Mouse (Mus musculus): ENCODE measurements around the gene Sdf4. TPM values are rescaled to one million over a fixed set of nuclear protein-coding genes. Genes with fewer than 3 reads are reported as not detected.

Gene Sdf4
- polyA plus RNA-seq, 1 experiment, result 142 TPM

DNA sequence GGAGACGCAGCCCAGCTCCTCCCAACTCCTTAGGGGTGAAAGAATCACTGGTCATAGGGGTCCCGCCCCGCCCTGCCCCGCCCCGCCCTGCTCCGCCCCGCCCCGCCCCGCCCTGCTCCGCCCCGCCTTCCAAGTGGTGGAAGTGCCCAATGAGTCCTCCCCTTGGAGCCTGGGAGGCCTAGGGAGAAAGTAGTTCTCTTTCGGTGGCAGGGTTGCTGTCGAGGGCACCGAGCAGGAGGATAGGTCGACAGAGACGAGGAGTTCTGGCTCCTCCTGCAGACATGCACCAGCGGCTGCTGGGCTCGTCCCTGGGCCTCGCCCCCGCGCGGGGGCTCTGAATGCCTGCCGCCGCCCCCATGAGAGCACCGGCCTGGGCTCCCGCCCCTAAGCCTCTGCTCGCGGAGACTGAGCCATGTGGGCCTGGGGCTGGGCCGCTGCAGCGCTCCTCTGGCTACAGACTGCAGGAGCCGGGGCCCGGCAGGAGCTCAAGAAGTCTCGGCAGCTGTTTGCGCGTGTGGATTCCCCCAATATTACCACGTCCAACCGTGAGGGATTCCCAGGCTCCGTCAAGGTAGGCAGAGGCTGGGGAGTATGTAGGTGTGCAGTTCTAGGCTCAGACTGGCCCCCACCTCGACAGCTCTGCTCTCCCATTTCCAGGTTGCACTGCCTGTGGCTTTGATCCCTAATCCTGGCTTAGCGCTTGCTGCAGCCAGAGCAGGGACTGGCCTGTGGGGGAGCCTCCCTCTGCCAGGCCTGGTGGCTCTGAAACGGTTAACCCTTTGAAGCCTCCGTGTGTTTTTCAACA, 30.3 kb upstream of the Sdf4 start, which contains the start of gene C1qtnf12:
TSS of gene C1qtnf12 (plus strand) at position 152 of the 805 bp plus-strand sequence.
- peaks cover 7% of the 10 kb centered on the region; the same call in 1 of the 2 replicates for H3K4me1 ChIP-seq (ENCODE audit: control insufficient read depth, insufficient read depth, low read length)
- H3K4me3 ChIP-seq (replicated peaks; ENCODE audit: insufficient read depth, low read depth, low read length), result peak within 1 kb of the TSS; percentile 89
- DNase-seq, result peak; percentile 39 to 52
- H3K27me3 ChIP-seq (ENCODE audit: control insufficient read depth, insufficient read depth, low read length), result no peaks in the 10 kb centered on the region
- peak; percentile 26; the same call in 1 of the 2 replicates for TF ChIP-seq POLR2A (IDR thresholded peaks at IDR 0.05; ENCODE audit: borderline replicate concordance, insufficient read depth, low read length)
- no peak for TF ChIP-seq CTCF (IDR thresholded peaks at IDR 0.05; ENCODE audit: borderline replicate concordance, insufficient read depth, low read depth, low read length)
- under 1% methylated on average over 42 of the region's 42 CpGs for WGBS
- H3K27ac ChIP-seq (ENCODE audit: insufficient read depth, low read length), result peak within 1 kb of the TSS; percentile 49; the same call in 1 of the 2 replicates

DNA sequence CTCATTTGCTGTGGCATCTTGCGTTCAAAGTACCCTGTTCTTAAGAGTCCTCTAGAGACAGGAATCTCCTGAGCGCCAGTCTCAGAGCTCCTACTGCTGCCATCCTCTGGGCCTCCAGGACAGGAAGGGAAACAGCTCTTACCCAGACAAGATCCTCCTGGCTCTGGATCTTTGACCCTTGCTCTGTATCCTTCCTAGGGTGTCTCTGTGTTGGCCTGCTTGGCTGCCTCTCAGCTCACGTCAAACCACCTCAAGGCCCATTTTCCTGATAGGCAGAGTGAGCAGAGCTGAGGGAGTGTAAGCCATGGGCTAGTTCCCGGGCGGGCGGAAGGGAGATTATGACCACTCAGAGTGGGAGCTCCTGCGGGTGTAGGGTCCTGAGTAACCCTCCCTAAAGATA, 29.6 kb upstream of the Sdf4 start:
- H3K27ac ChIP-seq (ENCODE audit: insufficient read depth, low read length), result no peak overlapping the region
- TF ChIP-seq CTCF (IDR thresholded peaks at IDR 0.05; ENCODE audit: borderline replicate concordance, insufficient read depth, low read depth, low read length), result no peak
- TF ChIP-seq POLR2A (IDR thresholded peaks at IDR 0.05; ENCODE audit: borderline replicate concordance, insufficient read depth, low read length), result no peak
- peaks cover 7% of the 10 kb centered on the region; the same call in 1 of the 2 replicates for H3K4me1 ChIP-seq (ENCODE audit: control insufficient read depth, insufficient read depth, low read length)
- H3K4me3 ChIP-seq (replicated peaks; ENCODE audit: insufficient read depth, low read depth, low read length), result peak overlapping the region; percentile 89
- no peaks in the 10 kb centered on the region for H3K27me3 ChIP-seq (ENCODE audit: control insufficient read depth, insufficient read depth, low read length)
- no peak for DNase-seq
- 56% methylated on average over 7 of the region's 7 CpGs for WGBS

DNA sequence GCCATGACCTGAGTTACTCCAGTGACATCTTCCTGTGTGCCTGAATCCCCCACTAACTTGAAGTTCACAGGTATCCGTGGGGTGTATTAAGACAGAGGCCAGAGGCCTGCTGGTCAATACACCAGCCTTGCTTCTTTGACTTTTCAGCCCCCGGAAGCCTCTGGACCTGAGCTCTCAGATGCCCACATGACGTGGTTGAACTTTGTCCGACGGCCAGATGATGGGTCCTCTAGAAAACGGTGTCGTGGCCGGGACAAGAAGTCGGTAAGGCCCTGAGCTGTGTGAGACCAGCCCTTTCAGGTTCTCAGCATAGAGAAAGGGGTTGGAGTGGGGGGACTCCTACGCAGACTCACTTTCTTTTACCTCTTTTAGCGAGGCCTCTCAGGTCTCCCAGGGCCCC, 28.3 kb upstream of the Sdf4 start:
- Histone ChIP-seq H3K4me1 (ENCODE audit: control insufficient read depth, insufficient read depth, low read length) (peaks cover 4% of the 10 kb centered on the region; the same call in 1 of the 2 replicates), H3K4me3 (replicated peaks; ENCODE audit: insufficient read depth, low read depth, low read length) (no peak overlapping the region), H3K27me3 (ENCODE audit: control insufficient read depth, insufficient read depth, low read length) (no peaks in the 10 kb centered on the region), H3K27ac (ENCODE audit: insufficient read depth, low read length) (no peak overlapping the region)
- no peak for DNase-seq
- 89% methylated on average over 11 of the region's 11 CpGs for WGBS
- TF ChIP-seq CTCF (IDR thresholded peaks at IDR 0.05; ENCODE audit: borderline replicate concordance, insufficient read depth, low read depth, low read length), result no peak
- no peak for TF ChIP-seq POLR2A (IDR thresholded peaks at IDR 0.05; ENCODE audit: borderline replicate concordance, insufficient read depth, low read length)

DNA sequence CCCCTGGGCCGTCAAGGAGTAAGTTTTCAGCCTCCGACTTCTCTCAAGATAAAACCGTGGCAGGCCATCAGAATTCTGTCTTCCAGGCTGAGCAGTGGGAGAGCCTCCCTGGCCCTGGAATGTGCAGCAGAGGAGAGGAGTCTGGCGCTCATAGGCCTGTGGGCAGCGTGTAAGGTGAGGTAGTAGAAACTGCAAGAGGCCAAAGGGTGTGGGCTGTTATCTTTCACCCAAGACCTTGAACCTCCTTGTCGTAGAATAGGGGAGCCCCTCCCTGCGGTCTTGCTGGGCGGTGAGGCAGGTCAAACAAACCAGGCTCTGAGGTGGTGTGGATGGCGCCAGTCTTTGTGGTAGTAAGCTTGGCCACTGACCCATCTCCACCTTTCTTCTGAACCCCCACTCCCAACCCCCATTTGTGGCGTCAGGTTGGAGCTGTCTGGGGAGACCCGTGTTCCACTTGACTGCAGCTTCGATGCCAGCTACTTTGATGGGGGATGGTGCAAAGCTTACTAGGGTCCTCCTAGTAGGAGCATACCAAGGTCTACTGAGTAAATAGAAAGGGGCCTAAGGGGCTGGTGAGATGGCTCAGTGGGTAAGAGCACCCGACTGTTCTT, 23.5 kb upstream of the Sdf4 start:
- no peak for TF ChIP-seq CTCF (IDR thresholded peaks at IDR 0.05; ENCODE audit: borderline replicate concordance, insufficient read depth, low read depth, low read length)
- no peak for TF ChIP-seq POLR2A (IDR thresholded peaks at IDR 0.05; ENCODE audit: borderline replicate concordance, insufficient read depth, low read length)
- Histone ChIP-seq H3K27ac (ENCODE audit: insufficient read depth, low read length) (no peak overlapping the region), H3K4me1 (ENCODE audit: control insufficient read depth, insufficient read depth, low read length) (no peaks in the 10 kb centered on the region), H3K4me3 (replicated peaks; ENCODE audit: insufficient read depth, low read depth, low read length) (no peak overlapping the region), H3K27me3 (ENCODE audit: control insufficient read depth, insufficient read depth, low read length) (no peaks in the 10 kb centered on the region)
- DNase-seq, result no peak
- 85% methylated on average over 13 of the region's 13 CpGs for WGBS

DNA sequence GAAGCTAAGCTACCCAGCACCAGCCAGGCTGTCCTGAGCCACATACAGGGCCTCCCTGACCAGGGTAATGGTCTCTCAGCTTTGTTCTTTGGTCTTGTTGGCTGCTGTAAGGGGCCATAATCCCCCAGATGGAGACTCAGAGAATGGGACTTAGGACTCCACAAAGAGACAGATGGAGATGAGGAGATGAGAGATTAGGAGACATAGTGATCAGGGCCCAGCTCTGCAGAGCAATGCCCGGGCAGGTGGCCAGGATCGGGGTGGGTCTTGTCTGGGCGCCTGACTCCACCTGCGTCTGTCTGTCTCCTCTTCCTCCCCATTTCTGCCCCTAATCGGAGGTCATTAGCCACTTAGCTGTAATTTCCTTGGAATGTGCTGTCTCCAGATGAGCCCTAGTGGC, 22.4 kb upstream of the Sdf4 start:
- H3K4me3 ChIP-seq (replicated peaks; ENCODE audit: insufficient read depth, low read depth, low read length), result no peak overlapping the region
- TF ChIP-seq POLR2A (IDR thresholded peaks at IDR 0.05; ENCODE audit: borderline replicate concordance, insufficient read depth, low read length) (no peak), CTCF (IDR thresholded peaks at IDR 0.05; ENCODE audit: borderline replicate concordance, insufficient read depth, low read depth, low read length) (no peak)
- 50% methylated on average over 5 of the region's 5 CpGs for WGBS
- no peak overlapping the region for H3K27ac ChIP-seq (ENCODE audit: insufficient read depth, low read length)
- no peaks in the 10 kb centered on the region for H3K27me3 ChIP-seq (ENCODE audit: control insufficient read depth, insufficient read depth, low read length)
- H3K4me1 ChIP-seq (ENCODE audit: control insufficient read depth, insufficient read depth, low read length), result no peaks in the 10 kb centered on the region
- no peak for DNase-seq

DNA sequence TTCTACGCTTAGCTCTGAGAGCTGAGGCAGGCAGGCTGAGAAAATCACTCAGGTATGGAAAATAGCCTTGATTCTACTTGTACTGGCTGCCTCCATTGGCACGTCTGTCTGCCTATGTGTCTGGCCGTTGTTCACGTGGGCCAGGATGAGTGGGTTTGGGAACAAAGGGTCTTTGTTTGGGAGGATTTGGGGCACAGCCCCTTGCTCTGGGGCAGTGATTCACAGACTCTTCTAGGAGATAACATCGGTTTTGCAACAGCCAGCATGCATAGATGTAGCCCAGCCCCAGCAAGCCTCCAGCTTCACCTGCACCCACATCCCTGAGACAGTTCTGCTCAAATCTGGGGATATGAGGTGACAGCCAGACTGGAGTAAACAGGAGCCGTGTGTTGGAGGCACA, 20.0 kb upstream of the Sdf4 start:
- no peaks in the 10 kb centered on the region for H3K4me1 ChIP-seq (ENCODE audit: control insufficient read depth, insufficient read depth, low read length)
- H3K27ac ChIP-seq (ENCODE audit: insufficient read depth, low read length), result no peak overlapping the region
- no peaks in the 10 kb centered on the region for H3K27me3 ChIP-seq (ENCODE audit: control insufficient read depth, insufficient read depth, low read length)
- 56% methylated on average over 6 of the region's 6 CpGs for WGBS
- no peak for TF ChIP-seq POLR2A (IDR thresholded peaks at IDR 0.05; ENCODE audit: borderline replicate concordance, insufficient read depth, low read length)
- no peak for TF ChIP-seq CTCF (IDR thresholded peaks at IDR 0.05; ENCODE audit: borderline replicate concordance, insufficient read depth, low read depth, low read length)
- no peak overlapping the region for H3K4me3 ChIP-seq (replicated peaks; ENCODE audit: insufficient read depth, low read depth, low read length)
- no peak for DNase-seq

DNA sequence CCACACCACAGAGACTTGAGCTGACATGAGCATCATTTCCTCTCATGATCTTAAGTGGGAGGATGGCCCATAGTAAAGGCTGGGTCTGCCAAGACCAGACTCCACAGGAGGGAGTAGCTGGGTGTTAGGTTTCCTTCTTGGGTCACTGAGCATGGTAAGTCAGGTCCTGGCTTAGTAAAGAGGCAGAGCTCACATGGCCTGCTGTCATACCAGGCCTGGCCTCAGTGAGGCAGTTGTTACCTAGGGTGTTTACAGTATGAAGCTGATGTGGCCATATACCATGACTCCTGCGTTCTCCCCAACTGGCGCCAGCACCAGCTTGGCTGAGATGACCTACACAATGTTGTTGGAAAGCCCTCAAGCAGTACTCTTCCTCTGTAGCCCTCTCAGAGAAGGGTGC, 19.4 kb upstream of the Sdf4 start:
- no peak overlapping the region for H3K27ac ChIP-seq (ENCODE audit: insufficient read depth, low read length)
- H3K4me1 ChIP-seq (ENCODE audit: control insufficient read depth, insufficient read depth, low read length), result no peaks in the 10 kb centered on the region
- whole genome bisulfite sequencing, result 74% methylated on average over 2 of the region's 2 CpGs
- no peak for DNase-seq
- H3K4me3 ChIP-seq (replicated peaks; ENCODE audit: insufficient read depth, low read depth, low read length), result no peak overlapping the region
- H3K27me3 ChIP-seq (ENCODE audit: control insufficient read depth, insufficient read depth, low read length), result no peaks in the 10 kb centered on the region
- no peak for TF ChIP-seq CTCF (IDR thresholded peaks at IDR 0.05; ENCODE audit: borderline replicate concordance, insufficient read depth, low read depth, low read length)
- TF ChIP-seq POLR2A (IDR thresholded peaks at IDR 0.05; ENCODE audit: borderline replicate concordance, insufficient read depth, low read length), result no peak

Measured in cerebellum, adult 2 months (tissue).